Mouse (Mus musculus) spleen, postnatal 0 days (tissue): ENCODE data around the gene Uqcrc1. TPM values are rescaled to one million over a fixed set of nuclear protein-coding genes. Genes with fewer than 3 reads are reported as not detected.

Experiments used
- microRNA counts: library from miRNA; unstranded; fragments of <30 nt; microRNA quantifications from one replicate; lab custom pipeline; 2015
- polyA plus RNA-seq: library from polyadenylated mRNA; unstranded; fragments of >200 nt; fragmentation: Nextera tagmentation; extraction: Ambion mirVana; gene quantifications from 2 replicates; pipeline ENCODE4 v1.2.1, GENCODE M21; 2015

Gene Uqcrc1
- polyA plus RNA-seq = 318 TPM in 2 replicates

DNA sequence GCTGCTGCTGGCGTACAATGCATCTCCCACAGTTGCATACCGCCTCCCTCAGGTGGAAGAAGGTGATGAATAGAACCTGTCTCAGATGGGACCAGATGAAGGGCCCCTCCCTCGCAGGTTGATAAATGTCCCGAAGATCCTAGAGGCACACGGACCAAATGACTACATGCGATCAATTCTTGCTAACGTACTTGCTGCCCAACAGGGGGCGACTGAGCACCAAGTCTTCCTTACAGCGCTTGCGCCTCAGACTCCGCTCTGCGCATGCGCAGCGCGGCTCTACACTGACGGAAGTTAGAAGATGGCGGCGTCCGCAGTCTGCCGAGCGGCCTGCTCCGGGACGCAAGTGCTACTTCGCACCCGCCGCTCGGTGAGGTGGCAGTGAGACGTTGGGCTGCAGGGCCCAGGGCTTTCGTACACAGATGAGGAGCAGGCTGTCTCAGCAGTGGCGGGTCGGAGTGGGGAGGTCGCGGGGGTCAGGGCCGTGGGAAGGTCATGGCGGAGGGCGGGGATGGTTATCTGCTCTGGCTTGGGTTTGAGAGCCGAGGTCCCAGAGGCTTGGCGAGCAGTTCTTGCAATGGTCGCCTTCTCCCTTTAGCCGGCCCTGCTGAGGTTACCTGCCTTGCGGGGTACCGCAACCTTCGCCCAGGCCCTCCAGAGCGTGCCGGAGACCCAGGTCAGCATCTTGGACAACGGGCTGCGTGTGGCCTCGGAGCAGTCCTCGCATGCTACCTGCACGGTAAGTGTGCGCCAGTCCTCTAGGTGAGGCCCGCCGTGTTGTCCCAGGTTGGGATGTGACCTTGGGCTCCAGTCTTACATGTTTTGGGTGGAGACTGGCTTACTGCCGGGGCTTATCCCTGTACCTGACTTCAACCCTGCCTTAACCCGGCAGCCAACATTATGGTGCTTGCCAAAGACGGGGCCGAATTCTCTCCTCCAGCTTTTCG lies at the start of gene Uqcrc1:
Uqcrc1 (plus strand) TSS at position 216 of the 947 bp plus-strand sequence.

DNA sequence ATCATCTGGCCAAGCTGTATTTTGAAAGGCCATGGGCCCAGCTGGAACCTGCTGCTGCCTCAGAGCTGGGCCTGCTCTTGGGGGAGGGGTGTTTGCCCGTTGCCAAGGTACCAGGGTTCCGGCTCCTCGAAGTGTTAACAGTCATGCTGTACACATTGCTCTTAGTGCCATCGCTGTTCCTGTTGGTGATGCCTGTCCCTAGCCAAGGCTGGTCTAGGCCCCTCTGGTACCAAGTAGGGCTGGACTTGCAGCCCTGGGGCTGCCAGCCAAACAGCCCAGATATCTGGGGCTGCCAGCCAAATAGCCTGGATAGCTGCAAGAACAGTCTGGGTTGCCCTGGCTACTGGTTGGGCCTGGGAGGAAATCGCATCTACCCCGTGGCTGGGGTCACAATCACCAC lies 21.9 kb upstream of the Uqcrc1 start, which contains the start of gene Tmem89:
Tmem89 (plus strand) TSS at position 129 of the 400 bp plus-strand sequence.

DNA sequence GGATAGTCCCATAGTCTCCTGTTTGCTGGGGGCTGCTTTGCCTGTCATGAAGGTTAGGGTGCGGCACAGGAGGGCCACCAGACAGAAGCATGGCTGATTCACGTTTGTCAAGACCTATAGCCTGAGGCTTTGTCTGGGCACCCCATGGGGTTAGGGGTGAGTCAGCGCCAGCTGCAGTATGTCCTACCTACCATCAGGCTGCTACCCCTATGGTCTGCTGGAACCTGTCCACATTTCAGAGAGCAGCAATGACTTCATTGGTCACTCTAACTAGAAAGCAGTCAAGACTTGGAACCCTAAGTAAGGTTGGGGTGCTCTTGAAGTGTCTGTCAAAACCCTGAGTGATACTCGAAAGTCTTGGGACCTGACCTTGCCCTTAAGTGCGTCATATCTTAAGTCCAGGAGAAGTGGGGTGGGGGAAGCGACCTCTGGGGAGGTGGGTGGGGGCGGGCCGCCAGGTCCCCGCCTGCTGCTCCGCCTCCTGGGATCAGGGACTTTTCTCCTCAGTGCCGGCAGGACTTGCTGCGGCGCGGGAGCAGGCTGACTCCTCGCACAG lies 16.7 kb downstream of the Uqcrc1 start, which contains the start of gene Col7a1:
Col7a1 (plus strand) TSS at position 506 of the 556 bp plus-strand sequence.

DNA sequence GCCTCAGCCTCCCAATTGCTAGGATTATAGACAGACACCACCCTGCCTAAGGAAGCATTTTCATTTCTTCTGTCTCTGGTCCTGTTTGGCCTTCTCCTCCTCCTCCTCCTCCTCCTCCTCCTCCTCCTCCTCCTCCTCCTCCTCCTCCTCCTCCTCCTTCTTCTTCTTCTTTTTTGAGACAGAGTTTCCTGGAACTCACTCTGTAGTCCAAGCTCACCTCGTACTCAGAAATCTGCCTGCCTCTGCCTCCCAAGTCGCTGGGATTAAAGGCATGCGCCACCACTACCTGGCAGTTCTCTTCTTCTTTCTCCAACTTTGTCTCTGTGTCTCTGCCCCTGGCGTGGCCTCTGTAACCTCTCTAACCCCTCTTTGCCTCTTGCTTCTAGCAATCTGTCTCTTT lies 49.3 kb downstream of the Uqcrc1 start, which contains the start of gene Ucn2:
Ucn2 (plus strand) TSS at position 301 of the 400 bp plus-strand sequence.

DNA sequence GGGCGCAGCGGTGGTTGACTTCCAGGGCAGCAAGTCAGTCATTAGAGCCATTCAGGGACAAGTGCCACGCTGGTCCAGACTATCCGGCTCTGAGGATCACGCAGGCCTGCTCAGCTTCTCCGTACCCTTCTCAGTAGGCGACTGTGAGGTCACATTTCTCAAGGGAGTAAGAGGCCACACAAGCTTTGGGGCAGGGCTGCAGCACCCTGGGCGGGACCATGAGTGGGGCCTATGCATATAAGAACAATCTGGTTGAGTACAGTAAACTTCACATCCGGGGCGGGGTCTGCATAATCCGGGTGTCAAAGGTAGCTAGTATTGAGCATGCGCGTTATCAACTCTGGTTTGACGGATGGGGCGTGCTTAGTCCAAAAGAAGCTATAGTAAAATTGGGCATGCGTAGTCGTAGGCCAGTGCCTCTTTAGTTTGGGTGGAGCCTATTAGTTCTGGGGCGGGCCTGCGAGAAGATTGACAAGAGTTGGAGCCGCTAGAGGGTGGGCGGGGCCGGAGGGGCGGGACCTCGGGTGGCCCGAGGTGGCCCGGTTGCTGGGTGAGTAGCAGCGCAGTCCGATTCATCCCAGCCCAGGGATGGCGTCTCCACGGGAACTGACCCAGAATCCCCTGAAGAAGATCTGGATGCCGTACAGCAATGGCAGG lies 55.1 kb downstream of the Uqcrc1 start, which contains the start of gene Pfkfb4:
Pfkfb4 (plus strand) TSS at position 351 of the 657 bp plus-strand sequence.

MicroRNAs encoded within 50 kb of the gene (microRNA counts, 519-probe panel; counts per million panel counts)
- microRNA mmu-miR-711 (lab: Ali Mortazavi, UCI) = 88.3 counts per million

Other genes with a start within 250 kb of the Uqcrc1 start
- 5.9 and 8.6 TPM in 2 replicates for gene Prkar2a, start 247.3 kb upstream of the Uqcrc1 start, polyA plus RNA-seq
- gene Ip6k2, start 152.8 kb upstream of the Uqcrc1 start, polyA plus RNA-seq = 16.3 and 19.8 TPM in 2 replicates
- gene Nckipsd, start 128.3 kb upstream of the Uqcrc1 start, polyA plus RNA-seq = 7.3 and 7.6 TPM in 2 replicates
- gene Celsr3, start 110.3 kb upstream of the Uqcrc1 start, polyA plus RNA-seq = 0.73 and 1.3 TPM in 2 replicates
- gene Slc26a6, start 83.3 kb upstream of the Uqcrc1 start, polyA plus RNA-seq = 1.9 and 4.6 TPM in 2 replicates
- not detected in 2 replicates for gene Tmem89, start 22.0 kb upstream of the Uqcrc1 start, polyA plus RNA-seq
- 10.7 and 13.9 TPM in 2 replicates for gene Col7a1, start 17.0 kb downstream of the Uqcrc1 start, polyA plus RNA-seq
- gene Ucn2, start 49.4 kb downstream of the Uqcrc1 start, polyA plus RNA-seq = 0.51 and 0.61 TPM in 2 replicates
- 13.6 and 15.3 TPM in 2 replicates for gene Pfkfb4, start 55.1 kb downstream of the Uqcrc1 start, polyA plus RNA-seq
- gene Shisa5, start 101.9 kb downstream of the Uqcrc1 start, polyA plus RNA-seq = 64.2 and 86.5 TPM in 2 replicates
- gene Trex1, start 123.1 kb downstream of the Uqcrc1 start, polyA plus RNA-seq = 17.5 and 25.8 TPM in 2 replicates
- 11.9 and 14.8 TPM in 2 replicates for gene Atrip, start 137.5 kb downstream of the Uqcrc1 start, polyA plus RNA-seq
- gene Ccdc51, start 145.9 kb downstream of the Uqcrc1 start, polyA plus RNA-seq = 10.7 and 11.2 TPM in 2 replicates
- gene Tma7, start 146.0 kb downstream of the Uqcrc1 start, polyA plus RNA-seq = 450 and 492 TPM in 2 replicates
- 0.88 and 1.3 TPM in 2 replicates for gene Plxnb1, start 158.8 kb downstream of the Uqcrc1 start, polyA plus RNA-seq
- not detected in 2 replicates for gene Fbxw21, start 225.4 kb downstream of the Uqcrc1 start, polyA plus RNA-seq